Mouse (Mus musculus): Measurements from ENCODE around the gene Tnxb.

Tnxb gene

GRCm38 (mm10) chr17:34643944-34644343 lies 26.4 kb upstream of the Tnxb start:
- peak; percentile 24 for DNase-seq (ENCODE audit: low read depth)

GRCm38 (mm10) chr17:34644608-34645007 lies 25.7 kb upstream of the Tnxb start, which contains the start of gene Fkbpl:
Gene Fkbpl (plus strand): TSS chr17:34644764.
- DNase-seq (ENCODE audit: low read depth): peak; percentile 98

- no peak for DNase-seq (ENCODE audit: low read depth)
These were observed 25.0 kb upstream of the Tnxb start for GRCm38 (mm10) chr17:34645256-34645829.

- peak; percentile 25 for DNase-seq (ENCODE audit: low read depth)
These were observed 24.4 kb upstream of the Tnxb start for GRCm38 (mm10) chr17:34645831-34646511.

GRCm38 (mm10) chr17:34646906-34647787 lies 23.2 kb upstream of the Tnxb start, which contains the start of gene Atf6b:
Gene Atf6b (plus strand): TSS chr17:34647146.
- DNase-seq (ENCODE audit: low read depth): peak; percentile 97

GRCm38 (mm10) chr17:34648141-34648890 lies 22.0 kb upstream of the Tnxb start:
- no peak for DNase-seq (ENCODE audit: low read depth)

- DNase-seq (ENCODE audit: low read depth): no peak
These were observed 21.1 kb upstream of the Tnxb start for GRCm38 (mm10) chr17:34649106-34649864.

- DNase-seq (ENCODE audit: low read depth): no peak
These were observed 19.6 kb upstream of the Tnxb start for GRCm38 (mm10) chr17:34650781-34651180.

GRCm38 (mm10) chr17:34651507-34652221 lies 18.7 kb upstream of the Tnxb start:
- peak; percentile 46 for DNase-seq (ENCODE audit: low read depth)

GRCm38 (mm10) chr17:34652546-34652945 lies 17.8 kb upstream of the Tnxb start:
- no peak for DNase-seq (ENCODE audit: low read depth)

- DNase-seq (ENCODE audit: low read depth): no peak
These were observed 17.4 kb upstream of the Tnxb start for GRCm38 (mm10) chr17:34652985-34653384.

- peak; percentile 72 for DNase-seq (ENCODE audit: low read depth)
These were observed 16.5 kb upstream of the Tnxb start for GRCm38 (mm10) chr17:34653746-34654285.

- no peak for DNase-seq (ENCODE audit: low read depth)
These were observed 15.9 kb upstream of the Tnxb start for GRCm38 (mm10) chr17:34654392-34654791.

GRCm38 (mm10) chr17:34655160-34655559 lies 15.2 kb upstream of the Tnxb start:
- DNase-seq (ENCODE audit: low read depth): no peak

- no peak for DNase-seq (ENCODE audit: low read depth)
These were observed 14.7 kb upstream of the Tnxb start for GRCm38 (mm10) chr17:34655581-34655991.

GRCm38 (mm10) chr17:34656666-34657065 lies 13.7 kb upstream of the Tnxb start:
- DNase-seq (ENCODE audit: low read depth): no peak

GRCm38 (mm10) chr17:34657271-34657670 lies 13.1 kb upstream of the Tnxb start:
- DNase-seq (ENCODE audit: low read depth): no peak

- no peak for DNase-seq (ENCODE audit: low read depth)
These were observed 12.2 kb upstream of the Tnxb start for GRCm38 (mm10) chr17:34658145-34658544.

GRCm38 (mm10) chr17:34658591-34658990 lies 11.7 kb upstream of the Tnxb start:
- DNase-seq (ENCODE audit: low read depth): no peak

GRCm38 (mm10) chr17:34659181-34659896 lies 11.0 kb upstream of the Tnxb start:
- DNase-seq (ENCODE audit: low read depth): no peak

Data from naive thymus-derived CD4-positive, alpha-beta T cell, adult 2 months (primary cell).